Mouse (Mus musculus): ENCODE data around the gene Ephx3. TPM values are rescaled to one million over a fixed set of nuclear protein-coding genes. Genes with fewer than 3 reads are reported as not detected.

Gene Ephx3
- total RNA-seq (2012; rRNA removed) (0.07 and 0.08 TPM in 2 replicates), polyA plus RNA-seq (2012; ENCODE audit: insufficient read depth in 1 of 2, insufficient read length in 2 of 2, low read depth in 1 of 2, low replicate concordance in 2 of 2, missing spikeins in 1 of 2) (not detected)

- Histone ChIP-seq H3K4me3 (ENCODE audit: control insufficient read depth in 1 of 2, insufficient read depth in 1 of 2, low read depth in 2 of 2, low read length in 2 of 2) (no peak within 1 kb of the TSS), H3K9ac (ENCODE audit: control insufficient read depth, low read depth, low read length, poor library complexity, severe bottlenecking) (no peak within 1 kb of the TSS), H3K4me1 (ENCODE audit: control insufficient read depth in 1 of 2, insufficient read depth in 2 of 2, low read length in 2 of 2) (peaks cover 0 to 6% of the 10 kb centered on the region in 2 experiments; a peak in 3 of 4 replicates), H3K36me3 (ENCODE audit: control insufficient read depth in 1 of 2, insufficient read depth in 2 of 2, low read length in 2 of 2) (peaks cover 0 to 3% of the 10 kb centered on the region in 2 experiments; a peak in 2 of 4 replicates), H3K79me2 (ENCODE audit: control insufficient read depth, insufficient read depth, low read length, poor library complexity) (no peaks in the 10 kb centered on the region), H3K27ac (ENCODE audit: control insufficient read depth, low read depth, low read length) (no peak within 1 kb of the TSS), H3K9me3 (replicated peaks; ENCODE audit: insufficient read depth, low read length) (no peaks in the 10 kb centered on the region), H3K27me3 (ENCODE audit: control insufficient read depth in 1 of 2, insufficient read depth in 2 of 2, low read length in 2 of 2) (no peaks in the 10 kb centered on the region)
- DNase-seq (ENCODE audit: low read depth, low spot score), result no peak
- TF ChIP-seq GATA1 (IDR thresholded peaks at IDR 0.05; ENCODE audit: low read depth, low read length), result no peak
- TF ChIP-seq USF2 (IDR thresholded peaks at IDR 0.05; ENCODE audit: borderline replicate concordance in 1 of 2, insufficient read depth in 1 of 2, low read depth in 1 of 2, low read length in 2 of 2), result no peak
- no peak for TF ChIP-seq SIN3A (IDR thresholded peaks at IDR 0.05; ENCODE audit: low read length)
- no peak for TF ChIP-seq E2F4 (IDR thresholded peaks at IDR 0.05; ENCODE audit: borderline replicate concordance, low read depth, low read length)
- TF ChIP-seq TBP (IDR thresholded peaks at IDR 0.05; ENCODE audit: low read depth, low read length), result no peak
- no peak for TF ChIP-seq MYB (IDR thresholded peaks at IDR 0.05; ENCODE audit: low read depth, low read length)
- TF ChIP-seq CHD1 (IDR thresholded peaks at IDR 0.05; ENCODE audit: low read depth, low read length), result no peak
- TF ChIP-seq ZNF384 (IDR thresholded peaks at IDR 0.05; ENCODE audit: low read depth, low read length), result no peak
- no peak for TF ChIP-seq NRF1 (IDR thresholded peaks at IDR 0.05; ENCODE audit: insufficient read depth, low read depth, low read length, poor library complexity, severe bottlenecking)
- TF ChIP-seq POLR2A (IDR thresholded peaks at IDR 0.05; ENCODE audit: control insufficient read depth in 1 of 2, insufficient read depth in 1 of 2, low read depth in 1 of 2, low read length in 2 of 2, poor library complexity in 1 of 2), result no peak
- no peak for TF ChIP-seq TCF12 (IDR thresholded peaks at IDR 0.05; ENCODE audit: low read depth, low read length)
- TF ChIP-seq RCOR1 (IDR thresholded peaks at IDR 0.05; ENCODE audit: low read depth, low read length), result no peak
- TF ChIP-seq MXI1 (IDR thresholded peaks at IDR 0.05; ENCODE audit: low read depth, low read length), result no peak
- no peak for TF ChIP-seq ZKSCAN1 (IDR thresholded peaks at IDR 0.05; ENCODE audit: low read depth, low read length)
- no peak for TF ChIP-seq TAL1 (IDR thresholded peaks at IDR 0.05; ENCODE audit: low read length)
- no peak for TF ChIP-seq MEF2A (IDR thresholded peaks at IDR 0.05; ENCODE audit: extremely low read depth, insufficient replicate concordance, low read depth, low read length, poor library complexity, severe bottlenecking)
- TF ChIP-seq SMC3 (IDR thresholded peaks at IDR 0.05; ENCODE audit: low read depth, low read length), result no peak
- no peak for TF ChIP-seq MAZ (IDR thresholded peaks at IDR 0.05; ENCODE audit: low read depth, low read length)
- TF ChIP-seq EP300 (IDR thresholded peaks at IDR 0.05; ENCODE audit: low read depth in 1 of 2, low read length in 2 of 2), result no peak
- TF ChIP-seq POLR2AphosphoS5 (IDR thresholded peaks at IDR 0.05; ENCODE audit: borderline replicate concordance, low read depth, low read length), result no peak
Measured at GRCm38 (mm10) chr17:32188863-32189636, at the start of gene Ephx3. Gene Ephx3 (minus strand): TSS chr17:32189549.

All from MEL (cell line).